Mouse (Mus musculus) hindbrain, postnatal 0 days (tissue): Measurements from ENCODE around the gene Tubb4a. TPM values are rescaled to one million over a fixed set of nuclear protein-coding genes. Genes with fewer than 3 reads are reported as not detected.
"Not testable (repeated sequence)": the region's sequence is repeated elsewhere in the genome, so short reads cannot be mapped to it uniquely, and the experiment has no call there.

Experiments
- ATAC-seq: fragments of 200-750 bp; cut with Nextera tagmentation; 2 replicates; pipeline ENCODE4 v1.8.0; 2017; ENCODE audit warnings: mild to moderate bottlenecking, moderate TSS enrichment, moderate library complexity
- DNase-seq: peaks from one replicate; pipeline ENCODE4 v3.0.0-alpha.2; 2015; ENCODE audit warnings: low spot score
- H3K27ac ChIP-seq: fragments of 300-500 bp; sonication (generic); 2 replicates; pipeline ENCODE4 v1.5.1; 2014; ENCODE audit warnings: mild to moderate bottlenecking
- H3K27me3 ChIP-seq: fragments of 300-500 bp; sonication (generic); 2 replicates; pipeline ENCODE4 v1.6.1; 2014; ENCODE audit warnings: low read length, mixed read lengths; ENCODE audit not compliant: insufficient read depth
- H3K36me3 ChIP-seq: fragments of 300-500 bp; sonication (generic); 2 replicates; pipeline ENCODE4 v1.6.1; 2014; ENCODE audit warnings: low read length, mixed read lengths; ENCODE audit not compliant: insufficient read depth
- H3K4me1 ChIP-seq: fragments of 300-500 bp; sonication (generic); 2 replicates; pipeline ENCODE4 v1.6.1; 2014; ENCODE audit warnings: antibody characterized with exemption, low read length, mixed read lengths; ENCODE audit not compliant: insufficient read depth
- H3K4me2 ChIP-seq: fragments of 300-500 bp; sonication (generic); 2 replicates; pipeline ENCODE4 v1.6.1; 2014; ENCODE audit warnings: low read depth, mild to moderate bottlenecking, low read length, moderate library complexity, mixed read lengths
- H3K4me3 ChIP-seq: fragments of 300-500 bp; sonication (generic); 2 replicates; pipeline ENCODE4 v1.5.1; 2014; ENCODE audit warnings: low read length
- H3K9ac ChIP-seq: fragments of 300-500 bp; sonication (generic); replicated peaks from 2 replicates; pipeline ENCODE4 v1.6.1; 2014; ENCODE audit warnings: mild to moderate bottlenecking, low read length, moderate library complexity, mixed read lengths
- H3K9me3 ChIP-seq: fragments of 300-500 bp; sonication (generic); 2 replicates; pipeline ENCODE4 v1.6.1; 2016; ENCODE audit warnings: low read length, mixed read lengths
- CTCF ChIP-seq: IDR thresholded peaks from 2 replicates; pipeline ENCODE4 v1.5.1; 2016; ENCODE audit warnings: antibody characterized with exemption, control low read depth, low read depth
- WGBS: fragments of 180-500 bp; shearing (Covaris S2); extraction: QIAGEN DNeasy Blood & Tissue Kit; methylation state at CpG from one replicate; pipeline ENCODE4 v1.1.7; 2014; 5-methylcytosine and 5-hydroxymethylcytosine counted together
- polyA plus RNA-seq: library from polyadenylated mRNA; unstranded; fragments of >200 nt; fragmentation: Nextera tagmentation; extraction: Ambion mirVana; gene quantifications from 2 replicates; pipeline ENCODE4 v1.2.1, GENCODE M21; 2015
- total RNA-seq: library from RNA; depleted of rRNA; stranded (reverse); fragments of >200 nt; gene quantifications from 2 replicates; pipeline ENCODE4 v1.2.3, GENCODE M21; 2014

The Tubb4a gene
- total and polyA plus RNA-seq, 2 experiments from 2014 or later: 209 to 346 TPM

DNA sequence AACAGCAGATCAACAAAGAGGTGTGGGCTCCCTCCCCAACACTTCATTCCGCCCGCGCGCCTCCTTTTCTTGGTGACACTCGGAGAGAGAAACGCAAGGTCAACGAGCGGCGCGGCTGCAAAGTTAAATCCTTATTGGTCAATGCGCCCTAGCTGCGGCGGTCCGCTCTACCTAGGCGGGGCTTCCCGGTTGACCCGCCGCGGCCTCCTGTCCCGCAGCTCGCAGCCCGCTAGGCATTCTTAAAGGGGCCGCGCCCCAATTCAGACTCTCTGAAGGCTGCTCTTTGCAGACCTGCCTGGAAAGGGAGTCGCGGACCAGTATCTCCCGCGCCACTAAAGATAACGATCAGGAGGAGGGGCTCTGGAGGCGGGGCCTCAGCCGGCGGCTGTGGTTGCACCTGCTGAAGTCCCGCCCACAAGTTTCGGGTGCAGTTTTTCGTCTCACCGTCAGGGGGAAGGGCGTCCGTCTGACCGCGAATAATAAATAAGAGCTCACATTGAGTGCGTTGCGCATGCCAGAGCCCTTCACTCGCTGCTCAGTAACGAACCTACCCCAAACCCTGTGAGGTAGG, 27.3 kb downstream of the Tubb4a start:
- peak overlapping the region; percentile 91 for H3K4me3 ChIP-seq
- WGBS: under 1% methylated on average over 44 of the region's 44 CpGs
- H3K9ac ChIP-seq: peak overlapping the region; percentile 85; the same call in 1 of the 2 replicates
- TF ChIP-seq CTCF: peak; percentile 84
- DNase-seq (peak; percentile 99), ATAC-seq (peak; percentile 94)
- H3K4me2 ChIP-seq: peak overlapping the region; percentile 66
- peaks cover 8% of the 10 kb centered on the region; the same call in 1 of the 2 replicates for H3K4me1 ChIP-seq
- H3K36me3 ChIP-seq: peaks cover 7% of the 10 kb centered on the region; the same call in 1 of the 2 replicates
- H3K27me3 ChIP-seq: peaks cover 12% of the 10 kb centered on the region
- no peaks in the 10 kb centered on the region for H3K9me3 ChIP-seq
- H3K27ac ChIP-seq: peak overlapping the region; percentile 87

DNA sequence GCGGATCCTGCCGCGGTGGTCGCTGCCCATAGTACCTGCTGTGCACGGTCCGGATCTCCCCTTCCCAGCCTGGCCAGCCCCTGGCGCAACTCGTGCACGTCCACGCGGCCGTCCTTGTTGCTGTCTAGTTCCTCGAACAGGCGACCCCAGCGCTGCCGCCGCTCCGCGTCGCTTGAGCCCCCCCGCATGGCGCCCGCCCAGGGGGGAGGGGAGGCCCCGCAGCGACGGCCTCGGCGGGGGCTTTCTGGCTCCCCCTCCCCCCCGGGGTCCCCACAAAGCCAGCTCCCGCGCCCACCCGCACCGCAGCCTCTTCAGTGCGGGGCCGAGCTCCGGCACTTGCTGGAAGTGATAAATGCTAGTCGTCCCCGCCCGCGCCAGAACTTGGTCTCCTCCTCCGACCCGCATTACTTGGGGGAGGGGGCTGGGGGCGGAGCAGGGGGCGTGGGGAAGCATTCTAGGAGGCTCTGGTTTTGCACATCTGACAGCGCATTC, 28.1 kb downstream of the Tubb4a start, which contains the start of gene Slc25a23:
TSS of gene Slc25a23 (minus strand) at position 378 of the 492 bp plus-strand sequence.
- peaks cover 12% of the 10 kb centered on the region for H3K27me3 ChIP-seq
- H3K9ac ChIP-seq: peak within 1 kb of the TSS; percentile 85
- TF ChIP-seq CTCF: no peak
- ATAC-seq (peak; percentile 76), DNase-seq (peak; percentile 93)
- H3K9me3 ChIP-seq: no peaks in the 10 kb centered on the region
- H3K4me2 ChIP-seq: peak within 1 kb of the TSS; percentile 66
- 3% methylated on average over 42 of the region's 45 CpGs for WGBS
- peaks cover 7% of the 10 kb centered on the region; the same call in 1 of the 2 replicates for H3K36me3 ChIP-seq
- H3K27ac ChIP-seq: peak within 1 kb of the TSS; percentile 87
- H3K4me1 ChIP-seq: peaks cover 8% of the 10 kb centered on the region; the same call in 1 of the 2 replicates
- H3K4me3 ChIP-seq: peak within 1 kb of the TSS; percentile 91

DNA sequence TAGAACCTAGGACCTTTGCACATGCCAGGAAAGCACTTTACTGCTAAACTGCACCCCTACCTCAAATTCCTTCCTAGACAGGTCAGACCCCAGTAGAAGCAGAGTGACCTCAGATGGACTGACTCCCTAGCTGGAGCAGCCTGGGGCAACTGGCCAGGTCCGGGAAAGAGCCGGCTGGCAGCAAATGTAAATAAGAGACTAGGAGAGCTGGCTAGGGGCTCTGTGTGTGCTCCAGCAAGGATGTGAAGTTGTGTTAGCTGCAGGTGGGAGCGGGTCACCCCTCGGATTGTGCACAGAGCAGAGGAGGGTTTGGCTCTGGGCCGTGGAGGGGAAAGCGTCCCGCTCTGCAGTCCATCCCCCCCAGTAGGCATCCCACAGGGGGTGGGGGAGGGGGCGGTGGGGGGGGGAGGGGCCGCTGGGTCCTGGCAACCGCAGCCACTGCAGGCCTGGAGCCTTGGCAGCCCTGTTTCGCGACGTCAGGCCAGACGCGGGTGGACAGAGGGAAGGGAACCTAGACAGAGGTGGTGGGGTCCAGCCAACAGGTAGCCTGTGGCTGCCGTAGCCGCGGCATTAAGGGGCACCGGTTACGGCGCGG, 28.6 kb downstream of the Tubb4a start, which contains the start of gene Crb3:
TSS of gene Crb3 (plus strand) at position 215 of the 595 bp plus-strand sequence.
- Histone ChIP-seq H3K4me3 (peak within 1 kb of the TSS; percentile 91), H3K27ac (peak within 1 kb of the TSS; percentile 87), H3K27me3 (peaks cover 12% of the 10 kb centered on the region), H3K4me1 (peaks cover 8% of the 10 kb centered on the region; the same call in 1 of the 2 replicates), H3K4me2 (peak within 1 kb of the TSS; percentile 66), H3K9me3 (no peaks in the 10 kb centered on the region), H3K36me3 (peaks cover 11% of the 10 kb centered on the region; the same call in 1 of the 2 replicates), H3K9ac (peak within 1 kb of the TSS; percentile 85)
- TF ChIP-seq CTCF: no peak
- WGBS: 0% methylated on average over 12 of the region's 22 CpGs
- peak; percentile 40 for DNase-seq
- ATAC-seq: peak; percentile 4; the same call in 1 of the 2 replicates

DNA sequence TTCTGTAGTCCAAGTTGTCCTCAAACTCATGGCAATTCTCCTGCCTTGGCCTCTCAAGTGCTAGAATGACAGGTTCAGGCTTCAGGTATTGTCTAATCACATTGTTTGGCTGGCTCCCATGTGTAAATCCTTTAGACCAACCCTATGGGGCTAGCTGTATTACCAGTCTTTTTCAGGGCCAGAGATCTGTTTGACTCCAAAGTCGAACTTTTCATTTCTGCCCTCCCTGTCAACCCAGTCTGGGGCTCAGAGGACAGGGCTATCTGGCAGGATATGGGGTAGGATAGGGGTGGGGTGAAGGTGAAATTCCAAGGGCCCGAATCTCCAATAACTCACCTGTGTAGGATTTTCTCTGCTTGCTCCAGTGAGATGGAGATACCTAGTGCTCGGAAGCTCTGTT, 31.3 kb downstream of the Tubb4a start:
- Histone ChIP-seq H3K36me3 (peaks cover 25% of the 10 kb centered on the region; the same call in 1 of the 2 replicates), H3K27ac (no peak overlapping the region), H3K4me3 (no peak overlapping the region), H3K4me1 (0 out of 2 replicates have a peak, but pooled peaks cover 3% of the 10 kb centered on the region), H3K4me2 (no peak overlapping the region), H3K9ac (no peak overlapping the region), H3K27me3 (no peaks in the 10 kb centered on the region), H3K9me3 (no peaks in the 10 kb centered on the region)
- no peak for TF ChIP-seq CTCF
- ATAC-seq (no peak), DNase-seq (no peak)
- 85% methylated on average over 3 of the region's 3 CpGs for WGBS

DNA sequence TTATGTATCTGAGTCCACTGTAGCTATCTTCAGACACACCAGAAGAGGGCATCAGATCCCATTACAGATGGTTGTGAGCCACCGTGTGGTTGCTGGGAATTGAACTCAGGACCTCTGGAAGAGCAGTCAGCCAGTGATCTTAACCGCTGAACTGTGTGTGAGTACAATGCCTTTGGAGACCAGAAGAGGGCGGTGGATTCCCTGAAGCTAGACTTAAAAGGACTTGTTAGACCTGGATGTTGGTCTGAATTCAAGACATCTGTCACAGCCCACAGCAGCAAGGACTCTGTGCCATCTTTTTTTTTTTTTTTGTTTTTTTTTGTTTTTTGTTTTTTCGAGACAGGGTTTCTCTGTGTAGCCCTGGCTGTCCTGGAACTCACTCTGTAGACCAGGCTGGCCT, 35.9 kb downstream of the Tubb4a start:
- H3K9me3 ChIP-seq, H3K4me1 ChIP-seq, H3K27me3 ChIP-seq, ATAC-seq, H3K4me2 ChIP-seq, H3K27ac ChIP-seq, H3K9ac ChIP-seq, H3K4me3 ChIP-seq: not testable (repeated sequence)
- H3K36me3 ChIP-seq: peaks cover 37% of the 10 kb centered on the region
- TF ChIP-seq CTCF: peak; percentile 41; the same call in 1 of the 2 replicates
- WGBS: 88% methylated on average over 4 of the region's 4 CpGs
- DNase-seq: peak; percentile 25

DNA sequence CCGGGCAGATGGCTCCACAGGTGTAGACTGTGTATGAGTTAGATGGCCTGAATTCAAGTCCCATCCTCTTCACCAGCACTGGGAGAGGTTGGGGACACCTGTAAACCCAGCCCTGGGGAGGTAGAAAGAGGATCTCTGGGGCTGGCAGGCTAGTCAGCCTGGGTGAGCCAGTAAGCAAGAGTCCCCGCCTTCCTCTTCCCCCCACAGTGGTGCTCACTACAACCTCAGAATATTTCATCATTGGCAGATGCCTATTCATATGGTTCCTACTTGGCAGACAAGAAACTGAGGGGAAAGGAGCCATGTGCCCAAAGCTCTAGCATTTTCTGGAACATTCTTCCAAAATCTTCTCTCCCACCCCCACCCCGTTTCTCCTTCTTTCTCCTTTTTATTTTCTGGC, 38.8 kb downstream of the Tubb4a start:
- no peak overlapping the region for H3K4me2 ChIP-seq
- no peaks in the 10 kb centered on the region for H3K4me1 ChIP-seq
- ATAC-seq (no peak), DNase-seq (no peak)
- H3K36me3 ChIP-seq: peaks cover 36% of the 10 kb centered on the region
- no peaks in the 10 kb centered on the region for H3K9me3 ChIP-seq
- H3K9ac ChIP-seq: no peak overlapping the region
- WGBS: 93% methylated on average over 3 of the region's 3 CpGs
- no peak overlapping the region for H3K27ac ChIP-seq
- H3K27me3 ChIP-seq: no peaks in the 10 kb centered on the region
- no peak overlapping the region for H3K4me3 ChIP-seq
- no peak for TF ChIP-seq CTCF
